Mouse (Mus musculus) stomach, postnatal 0 days (tissue): ENCODE measurements around the gene Acoxl.

Source experiments
- CTCF ChIP-seq: IDR thresholded peaks from 2 replicates; pipeline ENCODE4 v1.5.1; 2016; ENCODE audit warnings: antibody characterized with exemption, low read depth, mild to moderate bottlenecking, moderate library complexity
- EP300 ChIP-seq: optimal IDR thresholded peaks from 2 replicates; pipeline ENCODE3; 2016; ENCODE audit warnings: antibody characterized with exemption

GRCm38 (mm10) chr2:127841402-127841801 is 2.7 kb downstream of the Acoxl start:
- TF ChIP-seq CTCF (no peak), EP300 (no peak)
